ENCODE assay signal across 26 mouse cellular contexts in genomic region chr16:11879196-11879595, GRCm38 (mm10). TPM values are rescaled to one million over a fixed set of nuclear protein-coding genes. Genes with fewer than 3 reads are reported as not detected.
A peak's percentile ranks its signal among the peaks of the same experiment; 100 is the strongest.
DNase-seq lines count a peak whose midpoint lies in the region; ATAC-seq and TF ChIP-seq lines count a peak whose summit lies in the region.
"Had no signal": no experiment of that assay in that cellular context is flagged by ENCODE, and none has a peak within 500 bp of the region (broad histone marks: within the 10 kb centered on the region; RNA-seq: fewer than 3 reads in every experiment).

No protein-coding gene starts in this region.

- no peak overlapping the region for H3K4me2 ChIP-seq in forebrain, embryonic 13.5 days
- no peak overlapping the region for H3K4me2 ChIP-seq in forebrain, embryonic 16.5 days (ENCODE audit: low read length)
- no peak overlapping the region for H3K4me2 ChIP-seq in forebrain, embryonic 12.5 days
- H3K4me2 ChIP-seq: embryonic facial prominence, embryonic 13.5 days; embryonic facial prominence, embryonic 15.5 days had no signal

- H3K27me3 ChIP-seq in forebrain, embryonic 13.5 days: no peaks in the 10 kb centered on the region
- H3K27me3 ChIP-seq in forebrain, embryonic 10.5 days (ENCODE audit: poor library complexity, severe bottlenecking): no peaks in the 10 kb centered on the region
- H3K27me3 ChIP-seq in forebrain, embryonic 16.5 days (replicated peaks; ENCODE audit: control insufficient read depth, insufficient read depth, low read length): no peaks in the 10 kb centered on the region
- H3K27me3 ChIP-seq in forebrain, embryonic 12.5 days: no peaks in the 10 kb centered on the region
- H3K27me3 ChIP-seq: CH12.LX; embryonic facial prominence, embryonic 13.5 days; embryonic facial prominence, embryonic 15.5 days; Patski had no signal

- 69% methylated on average over 6 of the region's 6 CpGs for WGBS in forebrain, embryonic 13.5 days
- 89% methylated on average over 6 of the region's 6 CpGs for WGBS in forebrain, embryonic 10.5 days
- WGBS in forebrain, embryonic 16.5 days: 61% methylated on average over 6 of the region's 6 CpGs
- 86% methylated on average over 6 of the region's 6 CpGs for WGBS in forebrain, embryonic 12.5 days

- no peak overlapping the region for H3K9ac ChIP-seq in forebrain, embryonic 13.5 days
- H3K9ac ChIP-seq in forebrain, embryonic 16.5 days (replicated peaks; ENCODE audit: low read depth, low read length): no peak overlapping the region
- H3K9ac ChIP-seq in forebrain, embryonic 12.5 days: no peak overlapping the region
- H3K9ac ChIP-seq: embryonic facial prominence, embryonic 13.5 days; embryonic facial prominence, embryonic 15.5 days had no signal

- H3K27ac ChIP-seq in forebrain, embryonic 13.5 days: no peak overlapping the region
- no peak overlapping the region for H3K27ac ChIP-seq in forebrain, embryonic 10.5 days
- no peak overlapping the region for H3K27ac ChIP-seq in forebrain, embryonic 16.5 days (ENCODE audit: low read length)
- H3K27ac ChIP-seq in forebrain, embryonic 12.5 days: no peak overlapping the region
- H3K27ac ChIP-seq: embryonic facial prominence, embryonic 13.5 days; embryonic facial prominence, embryonic 15.5 days had no signal

- ATAC-seq in forebrain, embryonic 13.5 days: 0 out of 2 replicates have a peak, but pooled peaks have one; percentile 30
- peak; percentile 50; the same call in 1 of the 2 replicates for ATAC-seq in forebrain, embryonic 16.5 days
- no peak for ATAC-seq in forebrain, embryonic 12.5 days (ENCODE audit: low FRiP score)
- ATAC-seq: activated CD4-positive, CD25-positive, alpha-beta regulatory T cell, adult 4 months; CD4-positive, CD25-positive, alpha-beta regulatory T cell, adult 4 months; Patski had no signal

- peaks cover 15% of the 10 kb centered on the region for H3K4me1 ChIP-seq in forebrain, embryonic 13.5 days
- H3K4me1 ChIP-seq in forebrain, embryonic 10.5 days: no peaks in the 10 kb centered on the region; the same call in none of the 2 replicates
- peaks cover 15% of the 10 kb centered on the region for H3K4me1 ChIP-seq in forebrain, embryonic 16.5 days (replicated peaks; ENCODE audit: control insufficient read depth, insufficient read depth, low read length)
- no peaks in the 10 kb centered on the region for H3K4me1 ChIP-seq in forebrain, embryonic 12.5 days

- 0 out of 2 replicates have a peak, but pooled peaks cover 5% of the 10 kb centered on the region for H3K36me3 ChIP-seq in forebrain, embryonic 13.5 days (ENCODE audit: poor library complexity, severe bottlenecking)
- no peaks in the 10 kb centered on the region for H3K36me3 ChIP-seq in forebrain, embryonic 10.5 days (replicated peaks)
- H3K36me3 ChIP-seq in forebrain, embryonic 16.5 days (ENCODE audit: control insufficient read depth, insufficient read depth): no peaks in the 10 kb centered on the region
- H3K36me3 ChIP-seq in forebrain, embryonic 12.5 days (replicated peaks): no peaks in the 10 kb centered on the region
- H3K36me3 ChIP-seq: embryonic facial prominence, embryonic 15.5 days had no signal

- no peak for DNase-seq in forebrain, embryonic 10.5 days (ENCODE audit: extremely low spot score, low spot score)
- peak; percentile 36 to 44 for DNase-seq in right cerebral cortex, postnatal 10 days (ENCODE audit: low spot score in 2 of 2)
- DNase-seq in right cerebral cortex, adult 2 months (ENCODE audit: low spot score in 2 of 2): no peak
- DNase-seq in brain, embryonic 14.5 days (ENCODE audit: low read depth): peak; percentile 35
- DNase-seq: adrenal gland, adult 8-10 months; adrenal gland, postnatal 14 days; adrenal gland, postnatal 36 days; B cell, adult 2 months; cerebellum, adult 11 months; cerebellum, adult 18-20 months; cerebellum, adult 8-10 months; cerebellum, adult 9-11 months; cerebellum, postnatal 14 days; cerebellum, postnatal 36 days; embryo, embryonic 11 days had no signal

- H3K4me3 ChIP-seq in forebrain, embryonic 13.5 days: no peak overlapping the region
- H3K4me3 ChIP-seq in forebrain, embryonic 10.5 days: no peak overlapping the region
- H3K4me3 ChIP-seq in forebrain, embryonic 16.5 days (replicated peaks; ENCODE audit: low read length): no peak overlapping the region
- H3K4me3 ChIP-seq in forebrain, embryonic 12.5 days (replicated peaks): no peak overlapping the region
- H3K4me3 ChIP-seq: embryonic facial prominence, embryonic 13.5 days; embryonic facial prominence, embryonic 15.5 days; erythroblast, embryonic 14.5 days had no signal

- TF ChIP-seq POLR2A in brain, embryonic 14.5 days (IDR thresholded peaks at IDR 0.05; ENCODE audit: borderline replicate concordance, extremely low read depth, insufficient read depth, insufficient read length, poor library complexity, severe bottlenecking): no peak

- no peak for TF ChIP-seq CTCF in brain, embryonic 14.5 days (IDR thresholded peaks at IDR 0.05; ENCODE audit: borderline replicate concordance, extremely low read depth, insufficient read depth, insufficient read length)

- H3K9me3 ChIP-seq in forebrain, embryonic 13.5 days (replicated peaks): no peaks in the 10 kb centered on the region
- no peaks in the 10 kb centered on the region for H3K9me3 ChIP-seq in forebrain, embryonic 10.5 days
- no peaks in the 10 kb centered on the region for H3K9me3 ChIP-seq in forebrain, embryonic 16.5 days (ENCODE audit: control insufficient read depth, low read length)
- no peaks in the 10 kb centered on the region for H3K9me3 ChIP-seq in forebrain, embryonic 12.5 days
- H3K9me3 ChIP-seq: embryonic facial prominence, embryonic 13.5 days; embryonic facial prominence, embryonic 15.5 days; G1E had no signal

RNA-seq across cellular contexts. Expression of gene Cpped1, which starts 30.0 kb away (rescaled TPM):
- 11.9 and 13.7 TPM in 2 replicates for polyA plus RNA-seq in forebrain, embryonic 13.5 days (2015; fragmentation: Nextera tagmentation; extraction: Ambion mirVana)
- 12.5 and 12.7 TPM in 2 replicates for polyA plus RNA-seq in forebrain, embryonic 10.5 days (2016; fragmentation: Nextera tagmentation; extraction: Ambion mirVana)
- polyA plus RNA-seq in forebrain, embryonic 16.5 days (2015; fragmentation: Nextera tagmentation; extraction: Ambion mirVana): 13.2 and 14.9 TPM in 2 replicates
- polyA plus RNA-seq in forebrain, embryonic 12.5 days (2016; fragmentation: Nextera tagmentation; extraction: Ambion mirVana): 13.7 and 14.0 TPM in 2 replicates
- 8.5 and 13.6 TPM in 2 replicates for polyA plus RNA-seq in brain, embryonic 14.5 days (2012; rRNA removed)

Comparison
In these comparisons a context has a peak if more than half of its experiments do, and no peak if none do; other contexts are left out.
1. DNase-seq: peak in right cerebral cortex, postnatal 10 days (2 of 2) and brain, embryonic 14.5 days (single experiment); none in forebrain, embryonic 10.5 days (single experiment) and right cerebral cortex, adult 2 months (0 of 2).